Mouse (Mus musculus): Measurements from ENCODE around the gene Itgae. TPM values are rescaled to one million over a fixed set of nuclear protein-coding genes. Genes with fewer than 3 reads are reported as not detected.
A peak's percentile ranks its signal among the peaks of the same experiment; 100 is the strongest.

The Itgae gene
- polyA plus RNA-seq, 1 experiment from 2014 or later, result 0.05 TPM

DNA sequence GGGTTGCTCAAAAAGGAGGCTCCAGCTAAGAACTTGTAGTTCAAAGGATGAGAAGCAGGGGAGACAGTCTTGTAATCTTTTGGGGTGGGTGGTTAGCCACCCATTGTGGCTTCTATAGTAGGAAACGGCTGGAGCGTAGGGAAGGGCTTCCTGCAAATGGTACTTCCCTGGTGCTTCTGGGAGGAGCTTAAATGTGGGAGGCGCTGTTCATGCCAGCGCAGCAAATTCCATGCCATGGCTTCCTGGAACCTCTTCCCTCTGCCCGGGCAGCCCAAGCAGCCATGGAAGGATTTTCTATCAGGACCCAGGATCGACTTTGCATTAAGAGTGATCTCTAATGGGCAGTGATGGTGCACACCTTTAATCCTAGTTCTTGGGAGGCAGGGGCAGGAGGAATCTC, 78.2 kb downstream of the Itgae start:
- ChIA-PET POLR2A (interaction anchor here (0.6 kb wide), 1 partner anchor 31 kb away, joined by 3 read pairs; the partner anchor contains the start of gene Haspin), CTCF (interaction anchor here (1.1 kb wide), 1 partner anchor 22 kb away, joined by 3 read pairs; no protein-coding TSS in a partner anchor)
- no peak for TF ChIP-seq CTCF (IDR thresholded peaks at IDR 0.05)
- DNase-seq (ENCODE audit: low read depth, low spot score) (no peak), ATAC-seq (no peak)
- in situ Hi-C loops (cut with MboI; ENCODE audit: low pct_unique_long_range_greater_than_20kb), result no loop called here
- H3K27me3 ChIP-seq, result no peaks in the 10 kb centered on the region

GRCm38 (mm10) chr11:73169231-73169630, 78.8 kb downstream of the Itgae start:
- ChIA-PET CTCF (interaction anchor here (1.1 kb wide), 1 partner anchor 21 kb away, joined by 3 read pairs; no protein-coding TSS in a partner anchor), POLR2A (interaction anchor here (0.6 kb wide), 1 partner anchor 31 kb away, joined by 3 read pairs; the partner anchor contains the start of gene Haspin)
- ATAC-seq, result peak; percentile 56
- no peaks in the 10 kb centered on the region for H3K27me3 ChIP-seq
- TF ChIP-seq CTCF (IDR thresholded peaks at IDR 0.05), result no peak
- in situ Hi-C loops (cut with MboI; ENCODE audit: low pct_unique_long_range_greater_than_20kb), result no loop called here
- no peak for DNase-seq (ENCODE audit: low read depth, low spot score)

- no peaks in the 10 kb centered on the region for H3K27me3 ChIP-seq
- TF ChIP-seq CTCF (IDR thresholded peaks at IDR 0.05), result no peak
- POLR2A ChIA-PET, result interaction anchor here (1.0 kb wide), 1 partner anchor 13 kb away, joined by 3 read pairs; no protein-coding TSS in a partner anchor
- CTCF ChIA-PET, result interaction anchor here (1.2 kb wide), 1 partner anchor 12 kb away, joined by 4 read pairs; the partner anchor contains the start of gene P2rx5
- ATAC-seq, result no peak
- DNase-seq (ENCODE audit: low read depth, low spot score), result no peak
- in situ Hi-C loops (cut with MboI; ENCODE audit: low pct_unique_long_range_greater_than_20kb), result no loop called here
These were observed 81.8 kb downstream of the Itgae start for GRCm38 (mm10) chr11:73172186-73172585.

- no peaks in the 10 kb centered on the region for H3K27me3 ChIP-seq
- ChIA-PET POLR2A (interaction anchor here (1.1 kb wide), 1 partner anchor 12 kb away, joined by 3 read pairs; no protein-coding TSS in a partner anchor), CTCF (interaction anchor here (1.2 to 1.6 kb wide), 3 partner anchors 12 to 106 kb away, joined by 3 read pairs; no protein-coding TSS in a partner anchor)
- ATAC-seq (peak; percentile 6), DNase-seq (ENCODE audit: low read depth, low spot score) (no peak)
- TF ChIP-seq CTCF (IDR thresholded peaks at IDR 0.05), result no peak
- in situ Hi-C loops (cut with MboI; ENCODE audit: low pct_unique_long_range_greater_than_20kb), result no loop called here
These were observed 85.2 kb downstream of the Itgae start for GRCm38 (mm10) chr11:73175612-73176011.

DNA sequence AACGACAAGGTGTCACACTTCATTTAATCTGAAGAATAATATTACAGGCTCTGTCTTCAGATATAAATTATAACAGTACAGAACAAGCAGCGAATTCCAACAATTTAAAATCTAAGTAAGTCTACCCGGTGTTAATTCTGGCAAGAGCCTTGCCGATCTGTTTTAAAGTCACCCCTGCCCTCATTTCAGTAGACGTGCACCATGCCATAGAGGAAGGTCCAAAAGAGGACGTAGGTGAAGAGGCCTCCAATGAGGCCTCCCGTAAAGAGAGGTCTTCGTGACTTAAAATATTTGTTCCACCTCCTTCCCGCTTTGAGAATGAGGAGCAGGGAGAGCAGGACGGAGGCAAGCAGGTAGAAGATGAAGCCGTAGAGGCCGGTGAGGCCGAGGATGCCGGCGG, 85.8 kb downstream of the Itgae start:
- ChIA-PET CTCF (interaction anchor here (1.4 to 1.6 kb wide), 2 partner anchors 12 to 17 kb away, joined by 3 read pairs; no protein-coding TSS in a partner anchor), POLR2A (interaction anchor here (1.0 to 1.1 kb wide), 2 partner anchors 12 to 16 kb away, joined by 3 read pairs; partner anchors contain the start of gene P2rx5)
- no peak for TF ChIP-seq CTCF (IDR thresholded peaks at IDR 0.05)
- ATAC-seq (no peak), DNase-seq (ENCODE audit: low read depth, low spot score) (no peak)
- in situ Hi-C loops (cut with MboI; ENCODE audit: low pct_unique_long_range_greater_than_20kb), result no loop called here
- H3K27me3 ChIP-seq, result no peaks in the 10 kb centered on the region

- TF ChIP-seq CTCF (IDR thresholded peaks at IDR 0.05), result no peak
- peak; percentile 83 for DNase-seq (ENCODE audit: low read depth, low spot score)
- in situ Hi-C loops (cut with MboI; ENCODE audit: low pct_unique_long_range_greater_than_20kb), result no loop called here
- ATAC-seq, result peak; percentile 97
- ChIA-PET POLR2A (interaction anchor here (0.9 to 1.1 kb wide), 3 partner anchors 11 to 19 kb away, joined by 3 read pairs; partner anchors contain the start of gene P2rx5), CTCF (interaction anchor here (1.3 kb wide), 1 partner anchor 9 kb away, joined by 3 read pairs; no protein-coding TSS in a partner anchor)
- no peaks in the 10 kb centered on the region for H3K27me3 ChIP-seq
These were observed 86.5 kb downstream of the Itgae start, which contains the start of the genes Emc6 and Tax1bp3 for GRCm38 (mm10) chr11:73176608-73177508. TSS of gene Emc6 (minus strand) at chr11:73177037. TSS of gene Tax1bp3 (plus strand) at chr11:73177083.

DNA sequence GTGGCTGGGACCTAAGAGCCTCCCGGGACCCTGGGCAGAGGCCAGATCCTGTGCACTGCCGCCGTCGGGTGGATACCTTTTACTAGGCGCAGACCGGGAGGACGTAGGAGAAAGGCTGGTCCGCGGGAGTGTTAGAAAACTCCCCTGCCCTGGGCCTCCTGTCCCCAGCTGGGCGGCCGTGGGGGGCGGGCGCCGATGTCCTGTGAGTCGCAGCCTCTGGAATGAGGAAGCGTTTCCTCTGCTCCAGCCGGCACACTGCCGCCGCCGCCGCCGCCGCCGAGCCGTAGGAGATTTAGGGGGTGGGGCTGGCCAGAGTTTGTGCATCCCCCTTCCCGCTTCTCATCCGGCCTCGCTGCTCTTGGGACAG, 87.1 kb downstream of the Itgae start:
- in situ Hi-C loops (cut with MboI; ENCODE audit: low pct_unique_long_range_greater_than_20kb), result no loop called here
- no peak for TF ChIP-seq CTCF (IDR thresholded peaks at IDR 0.05)
- ChIA-PET CTCF (interaction anchor here (1.1 to 2.2 kb wide), 5 partner anchors 10 to 39 kb away, joined by 3 to 9 read pairs (median 4); partner anchors contain the start of genes Ctns, Haspin and Shpk), POLR2A (interaction anchor here (0.6 to 1.3 kb wide), 5 partner anchors 17 to 931 kb away, joined by 3 to 5 read pairs (median 3); partner anchors contain the start of gene Shpk)
- H3K27me3 ChIP-seq, result no peaks in the 10 kb centered on the region
- ATAC-seq (peak; percentile 88), DNase-seq (ENCODE audit: low read depth, low spot score) (no peak)

DNA sequence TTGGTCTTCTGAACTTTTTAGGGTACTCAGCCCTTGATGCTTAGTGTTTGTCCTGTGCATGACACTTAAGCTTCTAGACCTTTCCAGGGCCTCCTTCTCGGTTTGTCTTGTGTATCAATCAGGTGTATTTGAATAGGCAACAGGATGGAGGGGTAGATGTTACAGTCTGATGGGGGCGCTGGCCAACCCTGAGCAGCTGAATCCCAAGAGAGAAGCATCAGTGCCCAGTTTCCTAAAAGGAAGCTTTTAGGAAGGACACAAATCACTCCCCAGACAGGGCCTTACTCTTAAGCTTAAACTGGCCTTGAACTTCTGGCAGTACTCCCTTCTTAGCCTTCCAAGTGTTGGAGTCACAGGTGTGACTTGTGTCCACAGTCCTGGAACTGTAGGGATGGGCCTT, 87.5 kb downstream of the Itgae start:
- in situ Hi-C loops (cut with MboI; ENCODE audit: low pct_unique_long_range_greater_than_20kb), result no loop called here
- POLR2A ChIA-PET, result interaction anchor here (0.6 to 1.3 kb wide), 5 partner anchors 17 to 932 kb away, joined by 3 to 5 read pairs (median 3); partner anchors contain the start of gene Shpk
- no peak for TF ChIP-seq CTCF (IDR thresholded peaks at IDR 0.05)
- no peaks in the 10 kb centered on the region for H3K27me3 ChIP-seq
- CTCF ChIA-PET, result interaction anchor here (1.0 to 2.2 kb wide), 9 partner anchors 10 to 104 kb away, joined by 3 to 9 read pairs (median 4); partner anchors contain the start of genes Ctns, Haspin and Shpk
- DNase-seq (ENCODE audit: low read depth, low spot score) (no peak), ATAC-seq (no peak)

- ATAC-seq, result no peak
- in situ Hi-C loops (cut with MboI; ENCODE audit: low pct_unique_long_range_greater_than_20kb), result no loop called here
- ChIA-PET POLR2A (interaction anchor here (1.0 kb wide), 1 partner anchor 14 kb away, joined by 3 read pairs; no protein-coding TSS in a partner anchor), CTCF (no interaction called here)
- H3K27me3 ChIP-seq, result no peaks in the 10 kb centered on the region
- no peak for DNase-seq (ENCODE audit: low read depth, low spot score)
- TF ChIP-seq CTCF (IDR thresholded peaks at IDR 0.05), result no peak
These were observed 95.7 kb downstream of the Itgae start for GRCm38 (mm10) chr11:73185872-73186615.

Measured in Patski (cell line).